Mouse (Mus musculus) neural tube, embryonic 14.5 days (tissue): ENCODE results near the gene Mrps36. TPM values are rescaled to one million over a fixed set of nuclear protein-coding genes. Genes with fewer than 3 reads are reported as not detected.

ENCODE experiments used
- ATAC-seq: fragments of 200-750 bp; cut with Nextera tagmentation; 2 replicates; pipeline ENCODE4 v1.8.0; 2017; ENCODE audit warnings: low read depth, mild to moderate bottlenecking, moderate TSS enrichment, moderate library complexity
- H3K27ac ChIP-seq: fragments of 300-500 bp; sonication (generic); 2 replicates; pipeline ENCODE4 v1.5.1; 2014; ENCODE audit warnings: low read depth, mild to moderate bottlenecking, control low read depth, low read length, moderate library complexity, mixed read lengths
- H3K27me3 ChIP-seq: fragments of 300-500 bp; sonication (generic); 2 replicates; pipeline ENCODE4 v1.6.1; 2014; ENCODE audit warnings: low read length; ENCODE audit not compliant: control insufficient read depth, insufficient read depth
- H3K36me3 ChIP-seq: fragments of 300-500 bp; sonication (generic); 2 replicates; pipeline ENCODE4 v1.6.1; 2014; ENCODE audit warnings: low read length, mixed read lengths; ENCODE audit not compliant: control insufficient read depth, insufficient read depth
- H3K4me1 ChIP-seq: fragments of 300-500 bp; sonication (generic); 2 replicates; pipeline ENCODE4 v1.6.1; 2014; ENCODE audit warnings: low read length; ENCODE audit not compliant: control insufficient read depth, insufficient read depth
- H3K4me2 ChIP-seq: fragments of 300-500 bp; sonication (generic); 2 replicates; pipeline ENCODE4 v1.6.1; 2014; ENCODE audit warnings: mild to moderate bottlenecking, low read depth, low read length, control low read depth
- H3K4me3 ChIP-seq: fragments of 300-500 bp; sonication (generic); 2 replicates; pipeline ENCODE4 v1.5.1; 2014; ENCODE audit warnings: low read depth, low read length, control low read depth, mixed read lengths
- H3K9ac ChIP-seq: fragments of 300-500 bp; sonication (generic); replicated peaks from 2 replicates; pipeline ENCODE4 v1.6.1; 2014; ENCODE audit warnings: low read depth, mild to moderate bottlenecking, control low read depth, low read length, mixed read lengths
- H3K9me3 ChIP-seq: fragments of 300-500 bp; sonication (generic); 2 replicates; pipeline ENCODE4 v1.6.1; 2016; ENCODE audit warnings: low read length; ENCODE audit not compliant: control insufficient read depth
- WGBS: fragments of 180-500 bp; shearing (Covaris S2); extraction: QIAGEN DNeasy Blood & Tissue Kit; methylation state at CpG from one replicate; pipeline ENCODE4 v1.1.7; 2014; 5-methylcytosine and 5-hydroxymethylcytosine counted together
- polyA plus RNA-seq: library from polyadenylated mRNA; unstranded; fragments of >200 nt; fragmentation: Nextera tagmentation; extraction: Ambion mirVana; gene quantifications from 2 replicates; pipeline ENCODE4 v1.2.1, GENCODE M21; 2014

Gene Mrps36
- polyA plus RNA-seq, 1 experiment from 2014 or later: 169 TPM

GRCm38 (mm10) chr13:100728086-100728485 is 16.4 kb downstream of the Mrps36 start:
- Histone ChIP-seq H3K9ac (no peak overlapping the region), H3K4me1 (peaks cover 10% of the 10 kb centered on the region), H3K4me3 (no peak overlapping the region), H3K36me3 (0 out of 2 replicates have a peak, but pooled peaks cover 9% of the 10 kb centered on the region), H3K9me3 (no peaks in the 10 kb centered on the region), H3K27me3 (no peaks in the 10 kb centered on the region), H3K4me2 (no peak overlapping the region), H3K27ac (no peak overlapping the region)
- ATAC-seq: no peak
- 97% methylated on average over 5 of the region's 5 CpGs for WGBS

DNA sequence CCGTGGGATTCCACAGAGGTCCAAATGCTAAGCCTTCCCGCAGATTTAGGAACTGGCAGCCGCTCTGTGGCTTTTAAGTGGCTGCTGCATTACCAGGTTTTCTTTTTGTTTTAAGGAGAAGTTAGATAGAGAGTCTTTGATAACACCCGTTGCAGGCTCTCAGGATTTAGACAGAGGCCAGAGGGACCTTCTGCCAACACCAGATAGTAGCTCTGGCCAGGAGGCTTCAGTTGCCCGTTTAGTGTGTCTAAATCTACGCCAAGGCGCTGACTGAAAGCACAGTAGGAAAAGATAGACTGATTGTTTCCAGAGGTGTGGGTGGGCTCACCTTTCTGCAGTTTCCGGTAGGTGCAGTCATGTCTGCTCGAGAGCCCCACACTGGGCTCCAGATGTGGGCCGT is 19.3 kb downstream of the Mrps36 start:
- Histone ChIP-seq H3K4me1 (peaks cover 10% of the 10 kb centered on the region), H3K27ac (no peak overlapping the region), H3K9ac (no peak overlapping the region), H3K9me3 (no peaks in the 10 kb centered on the region), H3K36me3 (peaks cover 13% of the 10 kb centered on the region; the same call in 1 of the 2 replicates), H3K4me2 (no peak overlapping the region), H3K27me3 (no peaks in the 10 kb centered on the region), H3K4me3 (no peak overlapping the region)
- WGBS: 92% methylated on average over 10 of the region's 10 CpGs
- no peak for ATAC-seq

GRCm38 (mm10) chr13:100724051-100724754 is 20.3 kb downstream of the Mrps36 start:
- no peaks in the 10 kb centered on the region for H3K9me3 ChIP-seq
- ATAC-seq: no peak
- H3K27ac ChIP-seq: no peak overlapping the region
- H3K4me3 ChIP-seq: no peak overlapping the region
- no peaks in the 10 kb centered on the region for H3K27me3 ChIP-seq
- no peak overlapping the region for H3K9ac ChIP-seq
- H3K4me1 ChIP-seq: peaks cover 5% of the 10 kb centered on the region; the same call in 1 of the 2 replicates
- WGBS: 63% methylated on average over 7 of the region's 7 CpGs
- no peak overlapping the region for H3K4me2 ChIP-seq
- H3K36me3 ChIP-seq: peaks cover 13% of the 10 kb centered on the region; the same call in 1 of the 2 replicates

- H3K9ac ChIP-seq: no peak overlapping the region
- no peaks in the 10 kb centered on the region for H3K9me3 ChIP-seq
- H3K4me2 ChIP-seq: no peak overlapping the region
- ATAC-seq: no peak
- WGBS: 83% methylated on average over 5 of the region's 5 CpGs
- H3K4me3 ChIP-seq: no peak overlapping the region
- no peaks in the 10 kb centered on the region for H3K27me3 ChIP-seq
- 0 out of 2 replicates have a peak, but pooled peaks cover 2% of the 10 kb centered on the region for H3K4me1 ChIP-seq
- no peak overlapping the region for H3K27ac ChIP-seq
- peaks cover 25% of the 10 kb centered on the region for H3K36me3 ChIP-seq
Measured at GRCm38 (mm10) chr13:100721656-100722055, 22.8 kb downstream of the Mrps36 start.

DNA sequence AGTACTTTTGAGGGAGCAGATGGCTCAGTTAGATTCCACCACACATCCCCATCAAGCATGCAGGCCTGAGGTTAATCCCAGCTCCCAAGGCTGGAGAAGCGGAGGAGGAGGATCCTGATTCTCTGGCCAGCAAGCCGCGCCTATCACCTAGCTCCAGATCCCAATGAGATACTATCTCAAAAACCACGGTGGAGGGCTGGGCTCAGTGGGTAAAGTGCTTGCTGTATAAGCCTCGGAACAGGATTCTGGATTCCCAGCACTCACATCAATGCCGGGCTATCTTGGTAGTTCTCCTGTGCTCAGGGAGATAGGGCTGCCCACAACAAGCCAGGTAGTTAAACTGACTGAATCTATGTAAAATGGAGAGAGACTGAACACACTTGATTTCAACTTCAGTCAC is 29.0 kb downstream of the Mrps36 start:
- Histone ChIP-seq H3K9me3 (no peaks in the 10 kb centered on the region), H3K36me3 (peaks cover 42% of the 10 kb centered on the region), H3K9ac (no peak overlapping the region), H3K27ac (no peak overlapping the region), H3K4me1 (no peaks in the 10 kb centered on the region), H3K4me3 (no peak overlapping the region), H3K4me2 (no peak overlapping the region), H3K27me3 (no peaks in the 10 kb centered on the region)
- WGBS: 93% methylated on average over 6 of the region's 6 CpGs
- no peak for ATAC-seq

DNA sequence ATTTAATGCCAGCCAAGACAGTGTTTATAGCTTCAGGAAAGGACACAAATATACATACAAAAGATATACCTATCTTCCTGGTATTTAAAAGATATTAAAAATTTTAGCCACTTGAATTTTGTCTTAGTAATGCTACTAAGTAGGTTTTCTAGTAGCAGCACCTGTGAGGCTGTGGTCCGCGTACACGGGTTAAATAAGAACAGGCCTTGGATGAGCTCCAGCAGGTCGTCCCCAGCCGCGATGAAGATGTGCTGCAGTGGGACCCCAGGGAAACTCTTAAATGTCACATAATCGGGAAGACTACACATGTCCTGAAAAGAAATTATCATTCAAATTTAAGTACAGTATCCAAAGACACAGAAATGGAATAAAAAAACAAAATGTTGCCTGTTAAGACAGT is 38.3 kb downstream of the Mrps36 start:
- 86% methylated on average over 7 of the region's 7 CpGs for WGBS
- no peak for ATAC-seq
- Histone ChIP-seq H3K4me2 (no peak overlapping the region), H3K4me1 (no peaks in the 10 kb centered on the region), H3K9ac (no peak overlapping the region), H3K27me3 (no peaks in the 10 kb centered on the region), H3K36me3 (peaks cover 60% of the 10 kb centered on the region), H3K27ac (no peak overlapping the region), H3K4me3 (no peak overlapping the region), H3K9me3 (no peaks in the 10 kb centered on the region)

DNA sequence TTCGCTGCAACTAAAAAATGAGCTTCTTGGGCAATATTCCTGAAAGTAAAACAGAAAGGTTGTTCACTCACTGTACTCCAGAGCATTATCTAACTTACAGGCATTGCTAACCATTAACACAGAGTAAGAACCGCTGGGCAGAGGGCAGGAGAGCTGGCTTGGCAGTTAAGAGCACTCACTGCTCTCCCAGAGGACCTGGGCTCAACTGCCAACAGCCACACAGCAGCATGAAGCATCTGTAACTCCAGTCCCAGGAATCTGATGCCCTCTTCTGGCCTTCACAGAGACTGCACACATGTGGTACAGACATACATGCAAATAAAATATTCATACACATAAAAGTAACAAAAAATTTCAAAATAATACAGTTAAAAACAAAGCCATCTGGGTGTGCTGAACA is 41.0 kb downstream of the Mrps36 start:
- no peak for ATAC-seq
- Histone ChIP-seq H3K27ac (no peak overlapping the region), H3K27me3 (no peaks in the 10 kb centered on the region), H3K4me2 (no peak overlapping the region), H3K4me3 (no peak overlapping the region), H3K9me3 (no peaks in the 10 kb centered on the region), H3K4me1 (no peaks in the 10 kb centered on the region), H3K9ac (no peak overlapping the region), H3K36me3 (peaks cover 48% of the 10 kb centered on the region)
- WGBS: 92% methylated on average over 2 of the region's 2 CpGs

- no peak overlapping the region for H3K4me3 ChIP-seq
- H3K4me1 ChIP-seq: no peaks in the 10 kb centered on the region
- no peaks in the 10 kb centered on the region for H3K9me3 ChIP-seq
- H3K27ac ChIP-seq: no peak overlapping the region
- no peak for ATAC-seq
- no peaks in the 10 kb centered on the region for H3K27me3 ChIP-seq
- 99% methylated on average over 10 of the region's 10 CpGs for WGBS
- peaks cover 33% of the 10 kb centered on the region for H3K36me3 ChIP-seq
- no peak overlapping the region for H3K4me2 ChIP-seq
- H3K9ac ChIP-seq: no peak overlapping the region
Measured at GRCm38 (mm10) chr13:100698866-100699265, 45.6 kb downstream of the Mrps36 start.

DNA sequence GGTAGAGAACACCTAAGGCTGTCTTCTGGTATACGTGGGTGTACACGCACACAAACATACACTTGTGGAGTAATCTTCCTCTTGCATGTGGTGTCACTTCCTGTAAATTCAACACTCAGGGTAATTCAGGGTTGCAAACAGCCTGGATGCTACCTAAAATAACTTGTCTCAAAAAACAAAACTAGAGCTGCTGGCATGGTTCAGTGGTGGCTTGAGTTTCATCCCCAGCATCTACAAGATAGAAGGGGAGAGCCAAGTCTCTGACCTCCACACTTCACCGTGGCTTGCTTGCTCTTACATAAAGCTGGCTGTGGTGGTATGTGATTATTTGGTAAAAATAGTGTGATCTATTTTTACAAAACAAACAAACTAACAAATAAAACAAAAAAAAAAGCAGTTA is 46.9 kb downstream of the Mrps36 start:
- Histone ChIP-seq H3K9ac (no peak overlapping the region), H3K9me3 (no peaks in the 10 kb centered on the region), H3K27ac (no peak overlapping the region), H3K27me3 (no peaks in the 10 kb centered on the region), H3K4me2 (no peak overlapping the region), H3K36me3 (peaks cover 22% of the 10 kb centered on the region), H3K4me3 (no peak overlapping the region), H3K4me1 (no peaks in the 10 kb centered on the region)
- WGBS: 93% methylated on average over 3 of the region's 3 CpGs
- no peak for ATAC-seq
